Mouse (Mus musculus) testis, adult 2 months (tissue): ENCODE data around the gene H2-Q1. TPM values are rescaled to one million over a fixed set of nuclear protein-coding genes. Genes with fewer than 3 reads are reported as not detected.
"Not testable (repeated sequence)": the region's sequence is repeated elsewhere in the genome, so short reads cannot be mapped to it uniquely, and the experiment has no call there.

Experiments
- H3K27ac ChIP-seq: fragments of 200-500 bp; 2 replicates; pipeline ENCODE4 v1.5.1; 2012; ENCODE audit warnings: low read depth, low read length; ENCODE audit not compliant: control insufficient read depth, insufficient read depth
- H3K27me3 ChIP-seq: fragments of 200-500 bp; 2 replicates; pipeline ENCODE4 v1.6.1; 2012; ENCODE audit warnings: mild to moderate bottlenecking, low read length, moderate library complexity; ENCODE audit not compliant: control insufficient read depth, insufficient read depth
- H3K36me3 ChIP-seq: fragments of 200-500 bp; 2 replicates; pipeline ENCODE4 v1.6.1; 2012; ENCODE audit warnings: mild to moderate bottlenecking, low read length; ENCODE audit not compliant: control insufficient read depth, insufficient read depth
- H3K4me1 ChIP-seq: fragments of 200-500 bp; 2 replicates; pipeline ENCODE4 v1.6.1; 2012; ENCODE audit warnings: low read length; ENCODE audit not compliant: control insufficient read depth, insufficient read depth
- H3K4me3 ChIP-seq: fragments of 200-500 bp; 2 replicates; pipeline ENCODE4 v1.5.1; 2012; ENCODE audit warnings: low read depth, mild to moderate bottlenecking, low read length, moderate library complexity, mixed read lengths; ENCODE audit not compliant: control insufficient read depth
- CTCF ChIP-seq: fragments of 200-500 bp; IDR thresholded peaks from 2 replicates; pipeline ENCODE4 v1.5.1; 2012; ENCODE audit warnings: low read depth, mild to moderate bottlenecking, inconsistent platforms, low read length, moderate library complexity; ENCODE audit not compliant: control insufficient read depth, insufficient read depth, insufficient replicate concordance
- POLR2A ChIP-seq: fragments of 200-500 bp; IDR thresholded peaks from 2 replicates; pipeline ENCODE4 v1.6.1; 2012; ENCODE audit warnings: low read depth, mild to moderate bottlenecking, inconsistent platforms, low read length, moderate library complexity; ENCODE audit not compliant: control insufficient read depth
- polyA plus RNA-seq: library from polyadenylated mRNA; depleted of rRNA; stranded (reverse); fragments of >200 nt; gene quantifications from 2 replicates; pipeline ENCODE4 v1.2.3, GENCODE M21; 2012

H2-Q1 gene
- polyA plus RNA-seq, 1 experiment = not detected

- Histone ChIP-seq H3K4me3 (no peak overlapping the region), H3K27ac (no peak overlapping the region), H3K4me1 (no peaks in the 10 kb centered on the region), H3K36me3 (no peaks in the 10 kb centered on the region), H3K27me3 (no peaks in the 10 kb centered on the region)
- TF ChIP-seq CTCF (no peak), POLR2A (no peak)
These were observed 34.8 kb upstream of the H2-Q1 start for GRCm38 (mm10) chr17:35285431-35285830.

- H3K36me3 ChIP-seq, H3K27me3 ChIP-seq, H3K4me3 ChIP-seq, H3K27ac ChIP-seq, H3K4me1 ChIP-seq: not testable (repeated sequence)
- TF ChIP-seq CTCF = peak; percentile 83; the same call in 1 of the 2 replicates
These were observed 24.4 kb upstream of the H2-Q1 start for GRCm38 (mm10) chr17:35295796-35296195.

GRCm38 (mm10) chr17:35300261-35300945, 19.8 kb upstream of the H2-Q1 start:
- H3K4me1 ChIP-seq, H3K36me3 ChIP-seq, H3K4me3 ChIP-seq, H3K27me3 ChIP-seq, H3K27ac ChIP-seq: not testable (repeated sequence)

DNA sequence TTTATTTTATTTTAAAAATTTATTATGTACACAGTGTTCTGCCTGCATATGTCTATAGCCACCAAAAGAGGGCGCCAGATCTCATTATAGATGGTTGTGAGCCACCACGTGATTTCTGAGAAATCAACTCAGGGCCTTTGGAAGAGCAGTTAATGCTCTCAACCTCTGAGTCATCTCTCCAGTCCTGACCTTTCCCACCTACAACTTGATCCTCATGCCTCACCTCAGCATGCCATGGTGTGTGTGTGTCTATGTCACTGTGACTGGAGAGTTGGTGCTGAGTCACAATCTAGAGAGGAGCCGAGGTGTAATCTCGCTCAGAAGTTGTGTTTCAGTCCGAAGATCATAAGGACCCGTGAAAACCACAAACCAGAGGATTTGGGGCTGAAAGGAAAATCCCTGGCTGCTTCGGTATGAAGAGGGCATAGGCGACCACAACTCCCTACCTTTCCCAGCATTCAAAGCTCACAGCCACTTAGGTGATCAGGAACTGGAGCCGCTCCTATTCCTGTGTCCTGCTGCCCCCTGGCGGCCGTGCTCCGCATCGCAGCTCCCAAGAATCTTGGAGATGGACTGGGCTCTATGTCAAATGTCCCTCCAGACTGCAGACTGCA, 18.5 kb upstream of the H2-Q1 start:
- no peaks in the 10 kb centered on the region for H3K36me3 ChIP-seq
- H3K4me1 ChIP-seq = no peaks in the 10 kb centered on the region; the same call in 1 of the 2 replicates
- no peak overlapping the region for H3K27ac ChIP-seq
- H3K27me3 ChIP-seq = no peaks in the 10 kb centered on the region
- TF ChIP-seq CTCF = peak; percentile 98
- TF ChIP-seq POLR2A = no peak
- H3K4me3 ChIP-seq = peak overlapping the region; percentile 10

DNA sequence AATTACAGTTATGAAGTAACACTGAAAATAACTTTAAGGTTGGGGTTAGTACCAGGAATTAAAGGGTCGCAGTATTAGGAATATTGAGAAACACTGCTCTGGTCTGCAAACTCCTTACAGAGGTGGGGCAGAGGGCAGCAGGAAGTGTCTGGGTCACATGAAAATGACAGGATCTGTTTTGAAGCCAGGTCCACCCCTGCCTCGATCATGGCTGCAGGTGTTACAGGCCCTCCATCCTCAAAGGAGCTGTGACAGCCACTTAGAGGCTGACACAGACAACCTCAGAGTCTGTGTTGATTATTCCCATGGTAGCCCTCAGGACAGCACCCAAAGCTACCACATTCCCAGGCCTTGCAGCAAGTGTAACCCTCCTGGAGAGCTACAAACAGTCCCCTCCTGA, 16.9 kb upstream of the H2-Q1 start:
- no peaks in the 10 kb centered on the region for H3K36me3 ChIP-seq
- no peak overlapping the region for H3K27ac ChIP-seq
- H3K4me1 ChIP-seq = no peaks in the 10 kb centered on the region; the same call in 1 of the 2 replicates
- no peaks in the 10 kb centered on the region for H3K27me3 ChIP-seq
- TF ChIP-seq CTCF (no peak), POLR2A (no peak)
- no peak overlapping the region for H3K4me3 ChIP-seq

DNA sequence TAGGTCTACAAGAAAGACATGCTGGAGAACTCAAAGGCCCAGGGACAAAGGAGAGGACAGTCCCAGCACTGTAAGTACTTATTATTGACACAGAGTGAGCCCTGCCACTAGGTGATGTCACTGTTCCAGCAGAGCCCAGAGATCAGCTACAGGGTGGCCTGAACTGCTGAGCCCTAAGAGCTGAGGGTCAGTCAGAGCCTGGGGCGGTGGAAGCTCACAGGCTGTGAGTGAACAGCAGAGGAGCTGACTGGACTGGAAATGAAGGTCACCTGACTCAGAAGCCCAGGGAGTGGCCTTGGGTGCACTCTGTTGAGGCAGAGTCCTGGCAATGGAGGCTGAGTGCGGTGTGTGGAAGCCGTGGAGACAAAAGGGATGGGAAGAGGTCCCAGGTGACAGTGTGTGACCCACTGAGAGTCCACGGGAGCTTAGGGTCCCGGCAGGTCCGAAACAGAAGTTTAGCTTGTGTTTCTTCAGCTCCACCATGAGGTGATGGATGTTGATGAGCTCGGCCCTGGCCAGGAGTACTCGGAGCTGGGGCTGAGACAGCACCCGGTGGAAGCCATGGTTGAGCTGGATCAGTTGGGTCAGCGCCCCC, 16.4 kb upstream of the H2-Q1 start:
- H3K27ac ChIP-seq = no peak overlapping the region
- no peak overlapping the region for H3K4me3 ChIP-seq
- H3K36me3 ChIP-seq = no peaks in the 10 kb centered on the region
- no peaks in the 10 kb centered on the region; the same call in 1 of the 2 replicates for H3K4me1 ChIP-seq
- TF ChIP-seq POLR2A (no peak), CTCF (no peak)
- H3K27me3 ChIP-seq = no peaks in the 10 kb centered on the region

- Histone ChIP-seq H3K36me3 (no peaks in the 10 kb centered on the region), H3K27ac (no peak overlapping the region), H3K4me1 (no peaks in the 10 kb centered on the region; the same call in 1 of the 2 replicates), H3K4me3 (no peak overlapping the region), H3K27me3 (no peaks in the 10 kb centered on the region)
- no peak for TF ChIP-seq CTCF
- TF ChIP-seq POLR2A = no peak
These were observed 15.7 kb upstream of the H2-Q1 start for GRCm38 (mm10) chr17:35304478-35304877.

DNA sequence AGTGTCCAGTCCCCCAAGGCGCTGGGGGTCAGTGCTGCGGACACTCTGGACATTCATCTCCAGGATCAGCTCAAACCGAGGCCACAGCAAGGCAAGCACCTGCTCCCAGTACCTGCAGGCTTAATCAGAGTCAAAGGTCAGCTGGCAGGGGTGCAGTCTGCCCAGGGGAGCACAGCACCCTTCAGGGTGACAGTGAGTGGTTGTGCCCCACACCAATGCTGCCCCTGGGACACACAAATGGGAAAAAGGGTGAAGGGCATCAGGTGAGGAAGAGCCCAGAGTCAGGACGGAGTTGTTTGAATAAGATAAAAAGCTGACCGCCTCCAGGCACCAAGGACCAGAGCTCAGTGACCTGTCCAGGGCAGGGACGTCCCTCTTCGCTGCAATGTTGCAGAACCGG, 15.3 kb upstream of the H2-Q1 start:
- not testable (repeated sequence) for H3K27ac ChIP-seq, H3K27me3 ChIP-seq, H3K4me1 ChIP-seq, H3K36me3 ChIP-seq, H3K4me3 ChIP-seq
